ENCODE assay signal across 28 mouse cellular contexts in the genomic region with DNA sequence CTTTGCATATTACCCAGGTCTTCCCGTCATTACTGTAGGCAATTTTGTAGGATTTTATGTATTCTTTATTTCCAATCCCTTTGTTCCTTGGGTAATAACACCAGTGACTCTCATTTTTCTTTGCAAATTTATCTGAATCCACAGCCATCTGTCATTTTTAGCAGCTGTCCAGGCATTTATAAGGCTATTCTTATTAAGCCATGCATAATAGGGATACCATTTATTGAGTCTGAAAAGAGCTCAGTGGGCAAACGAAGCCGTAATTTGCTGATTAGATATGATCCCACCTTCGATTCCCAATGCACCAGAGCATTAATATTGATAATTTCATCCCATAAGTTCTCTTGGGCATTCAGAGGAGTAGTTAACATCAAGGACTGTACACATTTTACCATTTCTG.
"Had no signal": no experiment of that assay in that cellular context is flagged by ENCODE, and none has a peak within 500 bp of the region (broad histone marks: within the 10 kb centered on the region; RNA-seq: fewer than 3 reads in every experiment).

No protein-coding gene starts in this region.

- H3K27me3 ChIP-seq: embryonic facial prominence, embryonic 12.5 days; embryonic facial prominence, embryonic 13.5 days; embryonic facial prominence, embryonic 15.5 days; forebrain, embryonic 12.5 days; forebrain, embryonic 13.5 days; forebrain, embryonic 15.5 days had no signal

- H3K36me3 ChIP-seq: embryonic facial prominence, embryonic 10.5 days; embryonic facial prominence, embryonic 12.5 days; embryonic facial prominence, embryonic 13.5 days; embryonic facial prominence, embryonic 15.5 days; forebrain, embryonic 10.5 days; forebrain, embryonic 12.5 days; forebrain, embryonic 15.5 days had no signal

- H3K9me3 ChIP-seq: embryonic facial prominence, embryonic 10.5 days; embryonic facial prominence, embryonic 12.5 days; embryonic facial prominence, embryonic 13.5 days; embryonic facial prominence, embryonic 15.5 days; forebrain, embryonic 10.5 days; forebrain, embryonic 12.5 days; forebrain, embryonic 13.5 days; forebrain, embryonic 15.5 days had no signal

- H3K9ac ChIP-seq: embryonic facial prominence, embryonic 12.5 days; embryonic facial prominence, embryonic 13.5 days; embryonic facial prominence, embryonic 15.5 days; forebrain, embryonic 12.5 days; forebrain, embryonic 13.5 days; forebrain, embryonic 15.5 days; forebrain, postnatal 0 days had no signal

- H3K4me3 ChIP-seq: embryonic facial prominence, embryonic 10.5 days; embryonic facial prominence, embryonic 12.5 days; embryonic facial prominence, embryonic 13.5 days; embryonic facial prominence, embryonic 15.5 days; erythroblast, embryonic 14.5 days; forebrain, embryonic 10.5 days; forebrain, embryonic 12.5 days; forebrain, embryonic 13.5 days; forebrain, embryonic 15.5 days; gastrocnemius, adult 2 months had no signal

- H3K27ac ChIP-seq: embryonic facial prominence, embryonic 10.5 days; embryonic facial prominence, embryonic 12.5 days; embryonic facial prominence, embryonic 13.5 days; embryonic facial prominence, embryonic 15.5 days; forebrain, embryonic 10.5 days; forebrain, embryonic 12.5 days; forebrain, embryonic 13.5 days; forebrain, embryonic 15.5 days; gastrocnemius, adult 2 months had no signal

- H3K4me1 ChIP-seq: embryonic facial prominence, embryonic 10.5 days; embryonic facial prominence, embryonic 12.5 days; embryonic facial prominence, embryonic 13.5 days; embryonic facial prominence, embryonic 15.5 days; forebrain, embryonic 10.5 days; forebrain, embryonic 12.5 days; forebrain, embryonic 13.5 days; forebrain, embryonic 15.5 days had no signal

- H3K4me2 ChIP-seq: embryonic facial prominence, embryonic 12.5 days; embryonic facial prominence, embryonic 13.5 days; embryonic facial prominence, embryonic 15.5 days; forebrain, embryonic 12.5 days; forebrain, embryonic 13.5 days; forebrain, embryonic 15.5 days had no signal

- ATAC-seq: forebrain, embryonic 13.5 days; forebrain, embryonic 14.5 days; forebrain, embryonic 15.5 days; forebrain, embryonic 16.5 days; forebrain, postnatal 0 days had no signal

- DNase-seq: cerebellum, adult 2 months; cerebellum, adult 8-10 months; cerebellum, adult 9-10 months; cerebellum, adult 9-11 months; cerebellum, postnatal 10 days; cerebellum, postnatal 14 days; cerebellum, postnatal 25 days; cerebellum, postnatal 36 days; embryo, embryonic 11 days; forebrain, postnatal 0 days; gastrocnemius, adult 2 months; gastrocnemius, postnatal 10 days; gastrocnemius, postnatal 14 days; gastrocnemius, postnatal 25 days; gastrocnemius, postnatal 36 days; heart, adult 11 months; heart, adult 18-20 months had no signal
